Mouse (Mus musculus): ENCODE measurements around the gene Ankrd35. TPM values are rescaled to one million over a fixed set of nuclear protein-coding genes. Genes with fewer than 3 reads are reported as not detected.

The Ankrd35 gene
- polyA plus RNA-seq, 1 experiment from 2014 or later: 3.5 TPM

GRCm38 (mm10) chr3:96668424-96669067 is 1.4 kb upstream of the Ankrd35 start:
- WGBS: 93% methylated on average over 5 of the region's 5 CpGs

DNA sequence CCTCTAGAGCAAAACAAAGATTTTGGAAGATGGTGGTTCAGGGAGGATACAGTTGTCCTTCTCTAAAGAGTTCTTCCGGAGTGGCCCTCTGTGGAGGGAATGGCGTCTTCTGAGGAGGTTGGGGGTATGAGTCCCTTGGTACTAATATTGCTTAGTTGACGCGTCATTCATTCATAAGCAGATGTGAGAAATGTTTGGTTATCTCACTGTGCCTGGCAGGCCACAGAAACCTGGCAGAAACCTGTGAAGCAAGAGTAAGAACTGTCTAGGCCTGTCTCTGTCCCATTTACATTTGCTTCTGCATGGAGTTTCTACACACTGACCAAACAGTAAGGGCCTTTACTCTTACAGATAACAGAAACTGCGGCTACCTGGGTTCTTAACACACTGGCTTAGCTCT is 1.6 kb downstream of the Ankrd35 start:
- 0 out of 2 replicates have a peak, but pooled peaks cover 3% of the 10 kb centered on the region for H3K27me3 ChIP-seq (replicated peaks; ENCODE audit: control insufficient read depth, insufficient read depth, low read length)
- no peak overlapping the region for H3K4me3 ChIP-seq (replicated peaks; ENCODE audit: low read length)
- 94% methylated on average over 5 of the region's 5 CpGs for WGBS
- H3K4me1 ChIP-seq (replicated peaks; ENCODE audit: control insufficient read depth, insufficient read depth, low read length): peaks cover 9% of the 10 kb centered on the region
- no peak for ATAC-seq
- no peak overlapping the region for H3K4me2 ChIP-seq (ENCODE audit: low read length)
- H3K27ac ChIP-seq (ENCODE audit: low read length): no peak overlapping the region
- no peak overlapping the region for H3K9ac ChIP-seq (replicated peaks; ENCODE audit: low read depth, low read length)
- H3K36me3 ChIP-seq (ENCODE audit: control insufficient read depth, insufficient read depth): no peaks in the 10 kb centered on the region
- H3K9me3 ChIP-seq (ENCODE audit: control insufficient read depth, low read length): no peaks in the 10 kb centered on the region

More at GRCm38 (mm10) chr3:96668424-96669067, 1.4 kb upstream of the Ankrd35 start:
- H3K4me3 ChIP-seq (replicated peaks; ENCODE audit: low read length): no peak overlapping the region
- no peaks in the 10 kb centered on the region for H3K9me3 ChIP-seq (ENCODE audit: control insufficient read depth, low read length)
- H3K27ac ChIP-seq (ENCODE audit: low read length): no peak overlapping the region
- no peaks in the 10 kb centered on the region for H3K36me3 ChIP-seq (ENCODE audit: control insufficient read depth, insufficient read depth)
- no peak overlapping the region for H3K4me2 ChIP-seq (ENCODE audit: low read length)
- H3K4me1 ChIP-seq (replicated peaks; ENCODE audit: control insufficient read depth, insufficient read depth, low read length): peaks cover 12% of the 10 kb centered on the region
- 0 out of 2 replicates have a peak, but pooled peaks cover 3% of the 10 kb centered on the region for H3K27me3 ChIP-seq (replicated peaks; ENCODE audit: control insufficient read depth, insufficient read depth, low read length)
- no peak for ATAC-seq
- no peak overlapping the region for H3K9ac ChIP-seq (replicated peaks; ENCODE audit: low read depth, low read length)

GRCm38 (mm10) chr3:96673514-96673913 is 3.6 kb downstream of the Ankrd35 start:
- no peak overlapping the region for H3K27ac ChIP-seq (ENCODE audit: low read length)
- no peak overlapping the region for H3K9ac ChIP-seq (replicated peaks; ENCODE audit: low read depth, low read length)
- no peak overlapping the region for H3K4me3 ChIP-seq (replicated peaks; ENCODE audit: low read length)
- no peak overlapping the region for H3K4me2 ChIP-seq (ENCODE audit: low read length)
- no peaks in the 10 kb centered on the region for H3K9me3 ChIP-seq (ENCODE audit: control insufficient read depth, low read length)
- 66% methylated on average over 4 of the region's 4 CpGs for WGBS
- no peak for ATAC-seq
- peaks cover 9% of the 10 kb centered on the region for H3K4me1 ChIP-seq (replicated peaks; ENCODE audit: control insufficient read depth, insufficient read depth, low read length)
- H3K36me3 ChIP-seq (ENCODE audit: control insufficient read depth, insufficient read depth): no peaks in the 10 kb centered on the region
- H3K27me3 ChIP-seq (replicated peaks; ENCODE audit: control insufficient read depth, insufficient read depth, low read length): 0 out of 2 replicates have a peak, but pooled peaks cover 3% of the 10 kb centered on the region

DNA sequence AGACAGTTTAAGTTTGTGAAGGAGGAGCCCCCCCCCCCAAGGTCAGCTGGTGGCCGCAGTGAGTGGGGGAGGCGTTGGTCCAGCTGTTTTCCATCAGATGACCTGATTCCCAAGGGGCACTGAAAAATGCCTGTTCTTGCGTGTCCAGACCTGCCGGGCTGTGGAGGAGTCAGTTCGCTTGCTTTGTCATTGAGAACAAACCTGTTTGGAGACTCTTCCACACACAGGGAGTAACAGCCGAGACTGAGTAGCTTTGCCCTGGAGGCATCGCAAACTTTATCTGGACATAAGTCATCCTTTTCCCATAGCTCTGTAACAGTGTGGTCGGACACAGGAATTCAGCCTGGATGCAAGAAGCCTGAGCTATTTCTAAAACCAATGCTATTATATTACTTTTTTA is 4.5 kb downstream of the Ankrd35 start:
- WGBS: 75% methylated on average over 8 of the region's 8 CpGs
- no peak for ATAC-seq

DNA sequence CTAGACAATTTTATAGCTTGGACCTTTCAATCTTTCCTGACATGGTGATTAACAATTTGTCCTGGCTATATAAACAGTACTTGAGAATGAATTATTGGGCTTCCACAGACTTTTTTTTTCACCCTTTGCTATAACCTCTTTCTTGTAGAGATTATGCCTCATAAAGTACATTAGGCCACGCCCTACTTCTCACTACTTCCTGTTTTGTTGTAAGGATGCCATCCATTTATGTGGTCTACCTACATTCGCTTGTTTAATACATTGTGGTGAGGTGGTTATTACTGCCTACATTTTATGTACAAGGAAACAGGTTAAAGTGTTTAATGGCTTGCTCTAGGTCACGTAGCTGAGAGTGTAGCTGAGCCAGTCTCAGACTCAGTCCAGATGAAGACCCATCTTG is 5.2 kb downstream of the Ankrd35 start:
- Histone ChIP-seq H3K36me3 (ENCODE audit: control insufficient read depth, insufficient read depth) (no peaks in the 10 kb centered on the region), H3K9ac (replicated peaks; ENCODE audit: low read depth, low read length) (no peak overlapping the region), H3K27ac (ENCODE audit: low read length) (no peak overlapping the region), H3K4me2 (ENCODE audit: low read length) (no peak overlapping the region), H3K4me3 (replicated peaks; ENCODE audit: low read length) (no peak overlapping the region), H3K9me3 (ENCODE audit: control insufficient read depth, low read length) (no peaks in the 10 kb centered on the region), H3K27me3 (replicated peaks; ENCODE audit: control insufficient read depth, insufficient read depth, low read length) (0 out of 2 replicates have a peak, but pooled peaks cover 3% of the 10 kb centered on the region), H3K4me1 (replicated peaks; ENCODE audit: control insufficient read depth, insufficient read depth, low read length) (peaks cover 5% of the 10 kb centered on the region)
- WGBS: 75% methylated on average over 3 of the region's 3 CpGs
- ATAC-seq: no peak

More for the DNA sequence above, 4.5 kb downstream of the Ankrd35 start:
- no peaks in the 10 kb centered on the region for H3K9me3 ChIP-seq (ENCODE audit: control insufficient read depth, low read length)
- H3K9ac ChIP-seq (replicated peaks; ENCODE audit: low read depth, low read length): no peak overlapping the region
- H3K4me3 ChIP-seq (replicated peaks; ENCODE audit: low read length): no peak overlapping the region
- no peaks in the 10 kb centered on the region for H3K36me3 ChIP-seq (ENCODE audit: control insufficient read depth, insufficient read depth)
- no peak overlapping the region for H3K27ac ChIP-seq (ENCODE audit: low read length)
- H3K4me2 ChIP-seq (ENCODE audit: low read length): no peak overlapping the region
- H3K4me1 ChIP-seq (replicated peaks; ENCODE audit: control insufficient read depth, insufficient read depth, low read length): peaks cover 9% of the 10 kb centered on the region
- H3K27me3 ChIP-seq (replicated peaks; ENCODE audit: control insufficient read depth, insufficient read depth, low read length): 0 out of 2 replicates have a peak, but pooled peaks cover 3% of the 10 kb centered on the region

DNA sequence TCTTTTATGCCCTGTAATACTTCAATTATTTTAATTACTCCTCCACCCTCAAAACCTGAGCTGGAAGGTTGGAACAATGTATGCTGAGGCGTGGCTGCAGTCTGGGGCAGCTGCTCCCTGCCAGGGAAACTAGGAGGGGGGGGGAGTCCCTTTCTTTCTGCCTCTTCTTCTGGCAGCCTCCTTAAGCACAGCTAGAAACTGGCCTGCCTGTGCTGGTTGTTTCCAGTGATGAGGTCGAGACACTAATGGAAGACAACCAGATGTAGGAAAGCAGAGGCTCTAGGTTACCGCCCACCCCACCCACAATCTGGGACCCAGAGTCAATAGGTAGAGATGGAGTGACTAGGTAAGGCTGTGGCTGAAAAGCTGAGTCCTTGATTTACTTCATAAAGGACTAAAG is 5.8 kb downstream of the Ankrd35 start:
- H3K4me1 ChIP-seq (replicated peaks; ENCODE audit: control insufficient read depth, insufficient read depth, low read length): no peaks in the 10 kb centered on the region
- no peaks in the 10 kb centered on the region for H3K36me3 ChIP-seq (ENCODE audit: control insufficient read depth, insufficient read depth)
- no peak overlapping the region for H3K9ac ChIP-seq (replicated peaks; ENCODE audit: low read depth, low read length)
- no peak overlapping the region for H3K27ac ChIP-seq (ENCODE audit: low read length)
- H3K4me2 ChIP-seq (ENCODE audit: low read length): no peak overlapping the region
- H3K27me3 ChIP-seq (replicated peaks; ENCODE audit: control insufficient read depth, insufficient read depth, low read length): 0 out of 2 replicates have a peak, but pooled peaks cover 3% of the 10 kb centered on the region
- whole genome bisulfite sequencing: 26% methylated on average over 3 of the region's 3 CpGs
- no peak overlapping the region for H3K4me3 ChIP-seq (replicated peaks; ENCODE audit: low read length)
- no peak for ATAC-seq
- H3K9me3 ChIP-seq (ENCODE audit: control insufficient read depth, low read length): no peaks in the 10 kb centered on the region

DNA sequence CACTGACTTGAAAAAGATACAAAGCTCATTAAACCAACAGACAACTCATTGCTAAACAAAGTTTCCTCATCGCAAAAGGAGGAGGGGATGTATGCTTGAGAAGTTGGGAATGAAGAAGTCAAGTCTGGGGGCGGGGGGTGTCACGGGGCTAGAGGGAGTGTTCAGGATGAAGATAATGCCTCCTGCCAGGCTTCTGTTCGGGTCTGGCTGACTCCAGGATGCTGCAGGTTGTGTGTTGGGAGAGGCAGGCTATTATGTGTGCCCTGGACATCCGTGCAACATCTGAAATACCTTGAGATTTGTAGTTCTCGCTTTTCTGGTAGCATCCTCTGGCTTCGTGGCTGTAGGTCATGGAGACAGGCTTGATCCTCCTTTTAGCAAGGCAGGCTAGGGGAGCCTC is 8.5 kb downstream of the Ankrd35 start:
- Histone ChIP-seq H3K4me3 (replicated peaks; ENCODE audit: low read length) (no peak overlapping the region), H3K36me3 (ENCODE audit: control insufficient read depth, insufficient read depth) (no peaks in the 10 kb centered on the region), H3K27me3 (replicated peaks; ENCODE audit: control insufficient read depth, insufficient read depth, low read length) (no peaks in the 10 kb centered on the region), H3K9ac (replicated peaks; ENCODE audit: low read depth, low read length) (no peak overlapping the region), H3K4me1 (replicated peaks; ENCODE audit: control insufficient read depth, insufficient read depth, low read length) (no peaks in the 10 kb centered on the region), H3K9me3 (ENCODE audit: control insufficient read depth, low read length) (no peaks in the 10 kb centered on the region), H3K27ac (ENCODE audit: low read length) (no peak overlapping the region), H3K4me2 (ENCODE audit: low read length) (no peak overlapping the region)
- 66% methylated on average over 7 of the region's 7 CpGs for WGBS
- no peak for ATAC-seq

- no peaks in the 10 kb centered on the region for H3K9me3 ChIP-seq (ENCODE audit: control insufficient read depth, low read length)
- H3K27ac ChIP-seq (ENCODE audit: low read length): no peak overlapping the region
- no peak overlapping the region for H3K4me2 ChIP-seq (ENCODE audit: low read length)
- H3K36me3 ChIP-seq (ENCODE audit: control insufficient read depth, insufficient read depth): no peaks in the 10 kb centered on the region
- H3K9ac ChIP-seq (replicated peaks; ENCODE audit: low read depth, low read length): no peak overlapping the region
- H3K4me1 ChIP-seq (replicated peaks; ENCODE audit: control insufficient read depth, insufficient read depth, low read length): no peaks in the 10 kb centered on the region
- WGBS: 20% methylated on average over 5 of the region's 5 CpGs
- H3K4me3 ChIP-seq (replicated peaks; ENCODE audit: low read length): no peak overlapping the region
- no peaks in the 10 kb centered on the region for H3K27me3 ChIP-seq (replicated peaks; ENCODE audit: control insufficient read depth, insufficient read depth, low read length)
- no peak for ATAC-seq
Measured at GRCm38 (mm10) chr3:96679159-96679674, 9.3 kb downstream of the Ankrd35 start.

DNA sequence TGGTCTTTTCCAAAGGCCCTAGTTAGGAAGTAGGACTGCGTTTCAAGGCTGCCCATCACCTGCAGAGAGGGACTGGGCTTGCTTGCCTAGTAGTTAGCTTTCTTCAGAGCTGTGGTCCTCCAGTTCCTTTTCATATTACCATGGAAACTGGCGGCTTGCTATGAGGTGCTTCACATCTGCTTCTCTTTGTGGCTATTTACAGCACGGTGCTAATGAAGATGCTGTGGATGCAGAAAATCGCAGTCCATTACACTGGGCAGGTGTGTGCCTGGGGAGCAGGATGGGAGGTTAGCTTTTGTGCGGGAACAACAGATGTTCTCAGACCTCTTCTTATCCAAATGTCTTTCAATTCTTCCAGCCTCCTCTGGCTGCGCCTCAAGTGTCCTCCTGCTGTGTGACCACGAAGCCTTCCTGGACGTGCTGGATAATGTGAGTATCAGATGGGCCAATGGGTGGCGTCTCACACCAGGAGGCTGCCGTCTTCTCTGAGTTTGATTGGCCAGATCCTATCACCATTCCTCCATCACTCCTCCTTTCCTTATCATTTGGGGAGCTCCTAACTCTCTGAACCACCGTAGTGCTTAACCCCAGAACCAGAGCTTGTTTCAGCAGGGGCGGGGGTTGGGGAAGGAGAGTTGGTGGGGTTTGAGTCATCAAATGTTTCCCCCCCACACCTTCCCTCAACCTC is 10.5 kb downstream of the Ankrd35 start:
- no peak overlapping the region for H3K4me2 ChIP-seq (ENCODE audit: low read length)
- H3K9ac ChIP-seq (replicated peaks; ENCODE audit: low read depth, low read length): no peak overlapping the region
- peak; percentile 67 for ATAC-seq
- H3K9me3 ChIP-seq (ENCODE audit: control insufficient read depth, low read length): no peaks in the 10 kb centered on the region
- H3K27me3 ChIP-seq (replicated peaks; ENCODE audit: control insufficient read depth, insufficient read depth, low read length): no peaks in the 10 kb centered on the region
- no peak overlapping the region for H3K27ac ChIP-seq (ENCODE audit: low read length)
- H3K4me1 ChIP-seq (replicated peaks; ENCODE audit: control insufficient read depth, insufficient read depth, low read length): 0 out of 2 replicates have a peak, but pooled peaks cover 5% of the 10 kb centered on the region
- WGBS: 19% methylated on average over 12 of the region's 12 CpGs
- no peaks in the 10 kb centered on the region for H3K36me3 ChIP-seq (ENCODE audit: control insufficient read depth, insufficient read depth)
- no peak overlapping the region for H3K4me3 ChIP-seq (replicated peaks; ENCODE audit: low read length)

Measured in forebrain, embryonic 16.5 days (tissue).